Mouse (Mus musculus) embryonic facial prominence, embryonic 10.5 days (tissue): Measurements from ENCODE around the gene Atg2b. TPM values are rescaled to one million over a fixed set of nuclear protein-coding genes. Genes with fewer than 3 reads are reported as not detected.
A peak's percentile ranks its signal among the peaks of the same experiment; 100 is the strongest.

Experiments
- DNase-seq: peaks from one replicate; pipeline ENCODE4 v3.0.0-alpha.2; 2017; ENCODE audit warnings: low spot score
- H3K27ac ChIP-seq: fragments of 300-500 bp; sonication (generic); replicated peaks from 2 replicates; pipeline ENCODE4 v1.5.1; 2016; ENCODE audit warnings: mild to moderate bottlenecking
- H3K27me3 ChIP-seq: fragments of 300-500 bp; sonication (generic); replicated peaks from 2 replicates; pipeline ENCODE4 v1.6.1; 2016; ENCODE audit warnings: low read depth, mild to moderate bottlenecking; ENCODE audit not compliant: poor library complexity, severe bottlenecking
- H3K36me3 ChIP-seq: fragments of 300-500 bp; sonication (generic); replicated peaks from 2 replicates; pipeline ENCODE4 v1.6.1; 2016; ENCODE audit warnings: mild to moderate bottlenecking, moderate library complexity
- H3K4me1 ChIP-seq: fragments of 300-500 bp; sonication (generic); 2 replicates; pipeline ENCODE4 v1.6.1; 2016
- H3K4me3 ChIP-seq: fragments of 300-500 bp; sonication (generic); 2 replicates; pipeline ENCODE4 v1.5.1; 2016; ENCODE audit warnings: mild to moderate bottlenecking, moderate library complexity
- H3K9me3 ChIP-seq: fragments of 300-500 bp; sonication (generic); 2 replicates; pipeline ENCODE4 v1.6.1; 2016; ENCODE audit warnings: mild to moderate bottlenecking
- WGBS: fragments of 180-500 bp; shearing (Covaris S2); methylation state at CpG from one replicate; pipeline ENCODE4 v1.1.7; 2016; 5-methylcytosine and 5-hydroxymethylcytosine counted together
- polyA plus RNA-seq: library from polyadenylated mRNA; unstranded; fragments of >200 nt; fragmentation: Nextera tagmentation; extraction: Ambion mirVana; gene quantifications from 2 replicates; pipeline ENCODE4 v1.2.1, GENCODE M21; 2016

The Atg2b gene
- polyA plus RNA-seq, result 13.0 and 14.3 TPM in 2 replicates

DNA sequence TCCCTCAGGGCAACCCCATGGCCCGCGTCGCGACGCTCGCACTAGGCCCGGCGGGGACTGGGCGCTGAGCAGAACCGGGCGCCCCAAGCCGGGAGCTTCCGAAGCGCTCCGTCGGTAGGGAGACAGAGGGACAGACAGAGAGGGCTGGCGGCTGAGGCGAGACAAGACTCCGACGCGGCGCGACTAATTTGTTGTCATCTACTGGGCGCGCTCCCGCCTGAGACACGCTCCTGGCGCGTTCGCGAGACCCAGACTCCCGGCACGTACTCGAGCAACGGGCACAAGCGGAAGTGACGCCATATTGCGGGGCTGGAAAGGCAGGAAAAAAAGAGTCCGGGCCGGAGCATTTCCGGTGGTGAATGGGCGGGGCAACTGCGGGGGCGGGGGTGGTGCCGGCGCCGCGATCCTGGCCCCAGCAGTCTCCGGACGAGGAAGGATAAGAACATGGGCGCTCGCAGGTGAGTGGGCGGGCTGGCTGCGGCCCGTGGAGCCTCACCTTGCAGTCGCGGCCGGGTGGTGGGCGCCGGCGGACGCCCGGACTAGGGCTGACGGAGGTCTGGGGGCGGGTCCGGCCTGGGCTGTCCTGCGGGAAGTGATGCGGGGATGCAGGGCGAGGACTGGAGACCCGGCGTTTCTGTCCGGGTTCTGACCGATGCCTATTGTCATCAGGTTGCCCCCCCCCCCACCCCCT lies at the start of gene Atg2b:
Gene Atg2b, minus strand, starts transcription at position 211 of the 691 bp plus-strand sequence.
- Histone ChIP-seq H3K27me3 (no peaks in the 10 kb centered on the region), H3K36me3 (peaks cover 24% of the 10 kb centered on the region), H3K9me3 (no peaks in the 10 kb centered on the region), H3K4me3 (peak within 1 kb of the TSS; percentile 95), H3K4me1 (peaks cover 28% of the 10 kb centered on the region), H3K27ac (peak within 1 kb of the TSS; percentile 94)
- peak; percentile 97 for DNase-seq
- WGBS, result under 1% methylated on average over 73 of the region's 73 CpGs

DNA sequence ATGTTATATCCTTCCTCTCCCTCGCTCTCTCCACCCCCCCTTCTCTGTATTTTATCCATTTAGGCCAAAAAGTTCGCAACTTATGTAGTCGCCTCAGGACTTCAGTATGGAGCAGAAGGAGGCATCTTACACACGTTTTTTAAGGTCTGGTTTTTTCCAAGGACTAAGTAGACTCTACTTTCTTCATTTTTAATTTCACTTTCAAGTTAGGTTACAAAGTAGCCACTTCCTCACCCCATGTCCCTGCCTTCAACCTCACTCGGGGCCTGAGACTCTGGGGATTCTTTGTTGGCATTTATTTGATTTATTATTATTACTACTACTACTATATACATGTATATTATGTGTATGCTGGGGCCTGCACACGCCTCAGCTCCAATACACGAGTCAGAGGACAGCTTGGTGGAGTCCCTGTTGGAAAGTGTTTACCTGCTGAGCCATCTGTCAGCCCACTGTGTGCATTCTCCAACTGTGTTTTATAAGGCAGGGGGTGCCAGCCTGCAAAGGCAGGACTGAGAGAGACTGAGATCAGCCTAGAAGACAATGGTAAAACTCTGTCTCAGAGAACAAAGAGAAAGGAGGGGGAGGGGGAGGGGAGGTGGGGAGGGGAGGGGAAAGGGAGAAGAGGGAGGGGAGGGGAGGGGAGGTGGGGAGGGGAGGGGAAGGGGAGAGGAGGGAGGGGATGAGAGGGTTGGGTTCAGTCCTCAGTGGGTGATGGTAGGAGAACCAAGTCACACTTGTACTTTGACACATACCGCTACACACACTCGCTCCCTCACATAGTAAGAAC lies 48.6 kb upstream of the Atg2b start:
- no peak for DNase-seq
- Histone ChIP-seq H3K27me3 (no peaks in the 10 kb centered on the region), H3K4me3 (no peak overlapping the region), H3K4me1 (peaks cover 5% of the 10 kb centered on the region; the same call in 1 of the 2 replicates), H3K36me3 (no peaks in the 10 kb centered on the region), H3K9me3 (no peaks in the 10 kb centered on the region), H3K27ac (no peak overlapping the region)
- 80% methylated on average over 9 of the region's 9 CpGs for WGBS

DNA sequence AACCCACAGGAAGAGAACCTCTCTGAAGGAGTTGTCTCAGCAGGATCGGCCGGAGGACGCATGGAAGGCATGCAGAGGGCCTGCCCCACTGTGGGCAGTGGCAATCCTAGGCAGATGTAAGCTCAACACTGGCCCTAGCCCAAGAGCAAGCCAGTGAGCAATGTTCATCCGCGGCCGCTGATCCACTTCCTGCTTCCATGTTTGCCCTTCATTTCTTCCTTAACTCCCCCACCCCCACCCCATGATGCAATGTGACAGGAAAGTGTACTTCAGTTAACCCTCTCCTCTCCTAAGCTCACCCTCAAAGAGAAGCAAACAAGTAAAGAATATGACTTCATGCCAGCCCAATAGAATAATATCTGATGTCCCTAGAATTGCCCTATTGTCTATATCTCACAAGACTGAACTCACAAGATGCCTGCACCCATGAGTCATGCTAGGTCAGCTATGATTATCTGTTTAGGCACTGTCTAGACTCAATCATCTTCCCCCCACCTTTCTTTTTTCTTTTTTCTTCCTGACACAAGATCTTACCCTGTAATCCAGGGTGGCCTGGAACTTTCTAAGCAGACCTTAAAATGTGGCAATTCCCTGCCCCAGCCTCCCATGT lies 45.9 kb upstream of the Atg2b start:
- Histone ChIP-seq H3K27ac (no peak overlapping the region), H3K36me3 (no peaks in the 10 kb centered on the region), H3K27me3 (no peaks in the 10 kb centered on the region), H3K9me3 (no peaks in the 10 kb centered on the region), H3K4me3 (no peak overlapping the region), H3K4me1 (peaks cover 5% of the 10 kb centered on the region; the same call in 1 of the 2 replicates)
- WGBS, result 78% methylated on average over 6 of the region's 6 CpGs
- DNase-seq, result no peak

DNA sequence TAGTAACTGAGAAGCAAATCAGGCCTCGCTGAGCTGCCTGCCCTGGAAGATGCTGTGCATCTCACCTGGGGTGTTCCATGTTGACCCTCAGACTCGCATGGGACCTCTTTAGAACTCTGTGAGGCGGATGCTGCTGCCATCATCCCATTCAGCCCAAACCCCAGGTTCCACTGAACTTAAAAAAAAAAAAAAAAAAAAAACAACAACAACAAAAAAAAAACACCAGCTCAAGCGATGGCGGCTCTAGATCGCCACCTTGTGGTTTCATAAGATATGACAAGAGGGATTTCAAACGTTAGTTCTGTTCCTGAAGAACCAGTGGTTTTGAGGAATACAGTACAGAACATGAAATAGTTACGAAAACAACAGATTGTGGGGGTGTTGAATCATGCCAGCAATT lies 43.0 kb upstream of the Atg2b start:
- DNase-seq, result no peak
- Histone ChIP-seq H3K36me3 (no peaks in the 10 kb centered on the region), H3K4me1 (no peaks in the 10 kb centered on the region), H3K9me3 (no peaks in the 10 kb centered on the region), H3K4me3 (no peak overlapping the region), H3K27me3 (no peaks in the 10 kb centered on the region), H3K27ac (no peak overlapping the region)
- WGBS, result 32% methylated on average over 8 of the region's 8 CpGs

DNA sequence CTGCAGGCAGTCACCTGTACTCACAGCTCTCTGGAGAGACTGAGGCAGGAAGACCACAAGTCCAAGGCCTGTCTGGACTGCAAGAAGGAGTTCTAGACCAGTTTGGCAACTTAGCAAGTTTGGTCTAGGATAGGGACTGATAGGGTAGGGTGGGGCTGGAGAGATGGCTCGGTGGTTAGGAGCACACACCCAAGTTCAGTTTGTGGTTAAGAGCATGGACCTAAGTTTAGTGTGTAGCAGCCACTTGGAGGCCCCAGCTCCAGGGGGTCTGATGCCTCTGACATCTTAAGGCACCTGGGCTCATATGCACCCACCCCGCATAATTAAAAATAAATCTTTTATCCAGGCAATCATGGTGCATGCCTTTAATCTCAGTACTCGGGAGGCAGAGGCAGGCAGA lies 42.3 kb upstream of the Atg2b start:
- Histone ChIP-seq H3K9me3 (no peaks in the 10 kb centered on the region), H3K36me3 (no peaks in the 10 kb centered on the region), H3K4me1 (no peaks in the 10 kb centered on the region), H3K27ac (no peak overlapping the region), H3K27me3 (no peaks in the 10 kb centered on the region), H3K4me3 (no peak overlapping the region)
- no peak for DNase-seq
- WGBS, result 86% methylated on average over 3 of the region's 3 CpGs

DNA sequence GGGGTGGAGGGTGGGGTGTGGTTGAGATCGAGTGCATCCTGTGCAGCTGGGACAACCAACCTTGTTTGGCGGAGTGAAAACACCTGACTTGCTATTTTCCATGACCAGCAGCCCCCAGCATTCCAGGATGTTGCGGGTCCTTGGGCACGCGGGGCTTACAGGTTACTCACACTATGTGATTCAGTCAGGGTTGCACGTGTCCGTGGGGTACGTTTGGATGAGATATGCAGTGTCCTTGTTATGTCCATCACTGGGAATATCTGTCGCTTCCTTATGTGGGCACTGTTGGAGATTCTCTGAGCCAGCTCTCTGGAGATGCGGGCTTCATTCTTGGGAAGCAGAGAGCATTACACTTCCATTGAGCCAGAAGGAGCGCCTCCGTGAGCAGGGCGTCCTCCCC lies 40.7 kb upstream of the Atg2b start:
- WGBS, result 77% methylated on average over 13 of the region's 13 CpGs

DNA sequence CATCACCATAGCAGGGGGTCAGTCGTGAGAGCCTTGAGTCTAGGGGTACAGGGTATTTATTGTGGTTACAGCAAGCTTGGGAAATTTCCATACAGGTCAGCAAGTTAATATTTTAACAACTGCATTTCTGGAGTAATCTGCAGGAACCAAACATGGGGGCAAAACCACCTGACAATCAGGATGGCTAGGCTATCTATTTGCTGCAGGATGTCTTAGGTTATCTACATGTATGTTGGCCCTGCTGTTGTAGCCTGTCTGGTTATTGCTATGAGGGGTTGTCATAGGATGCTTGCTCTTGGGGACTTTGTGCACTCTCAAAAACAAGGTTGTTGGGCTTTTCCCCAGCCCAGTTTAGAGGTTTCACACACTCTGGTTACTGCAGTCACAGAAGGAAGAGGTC lies 39.6 kb upstream of the Atg2b start:
- Histone ChIP-seq H3K27me3 (no peaks in the 10 kb centered on the region), H3K27ac (no peak overlapping the region), H3K36me3 (no peaks in the 10 kb centered on the region), H3K4me3 (no peak overlapping the region), H3K9me3 (no peaks in the 10 kb centered on the region), H3K4me1 (peaks cover 8% of the 10 kb centered on the region; the same call in 1 of the 2 replicates)
- WGBS, result 64% methylated on average over 1 of the region's 1 CpGs
- no peak for DNase-seq

More for the DNA sequence above, 40.7 kb upstream of the Atg2b start:
- no peaks in the 10 kb centered on the region for H3K27me3 ChIP-seq
- peaks cover 8% of the 10 kb centered on the region; the same call in 1 of the 2 replicates for H3K4me1 ChIP-seq
- no peaks in the 10 kb centered on the region for H3K36me3 ChIP-seq
- H3K9me3 ChIP-seq, result no peaks in the 10 kb centered on the region
- no peak overlapping the region for H3K4me3 ChIP-seq
- no peak for DNase-seq
- no peak overlapping the region for H3K27ac ChIP-seq

DNA sequence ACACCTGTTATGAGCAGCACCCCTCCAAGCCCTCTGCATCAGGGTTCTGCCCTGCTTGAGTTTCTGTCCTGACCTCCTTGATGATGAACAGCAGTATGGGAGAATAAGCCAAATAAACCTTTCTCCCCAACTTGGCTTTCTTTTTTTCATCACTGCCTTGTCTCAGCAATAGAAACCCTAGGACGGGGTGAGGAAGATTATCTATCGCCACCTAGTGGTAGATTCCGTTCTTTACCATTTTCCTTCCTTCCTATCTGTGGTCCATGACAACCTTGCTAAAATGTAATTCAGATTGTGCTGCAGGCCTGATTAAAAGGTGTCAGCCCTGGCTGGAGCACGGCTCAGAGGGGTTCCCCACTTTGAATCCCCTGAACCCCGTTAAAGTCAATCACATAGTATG lies 37.6 kb upstream of the Atg2b start:
- Histone ChIP-seq H3K36me3 (no peaks in the 10 kb centered on the region), H3K27me3 (no peaks in the 10 kb centered on the region), H3K4me3 (no peak overlapping the region), H3K9me3 (no peaks in the 10 kb centered on the region), H3K4me1 (peaks cover 8% of the 10 kb centered on the region; the same call in 1 of the 2 replicates), H3K27ac (no peak overlapping the region)
- DNase-seq, result no peak
- WGBS, result 8% methylated on average over 5 of the region's 5 CpGs

DNA sequence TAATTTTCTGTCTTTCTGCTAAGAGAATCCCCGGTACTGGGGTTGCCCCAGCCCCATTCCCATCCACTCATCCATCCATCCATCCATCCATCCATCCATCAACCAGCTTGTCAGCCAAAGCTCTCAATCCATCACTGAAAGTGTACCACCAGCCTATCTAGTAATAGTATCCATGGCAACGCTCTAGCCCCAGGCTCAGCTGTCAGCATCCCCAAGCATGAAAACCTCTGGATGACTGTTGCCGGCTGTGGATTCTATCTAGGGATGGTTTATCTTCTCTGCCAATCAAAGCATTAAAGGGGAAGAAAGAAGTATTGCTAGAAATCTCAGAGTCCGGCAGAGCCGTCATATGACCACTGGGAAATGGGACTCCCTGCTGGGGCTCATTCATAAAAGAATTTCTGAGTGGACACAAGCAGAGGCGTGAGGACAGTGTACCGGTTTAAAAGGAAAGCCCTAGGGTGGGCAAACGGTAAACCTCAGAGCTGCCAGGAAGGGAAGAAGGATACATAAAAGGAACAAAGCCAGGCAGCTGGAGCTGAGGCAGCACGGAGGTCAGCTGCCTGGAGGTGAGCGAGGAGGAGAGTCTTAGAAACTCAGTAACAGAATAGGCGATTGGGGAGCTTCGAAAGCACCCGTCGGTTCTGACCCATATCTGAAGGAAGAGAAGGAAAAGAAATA lies 36.6 kb upstream of the Atg2b start:
- H3K27me3 ChIP-seq, result no peaks in the 10 kb centered on the region
- no peak overlapping the region for H3K27ac ChIP-seq
- no peaks in the 10 kb centered on the region for H3K36me3 ChIP-seq
- WGBS, result 66% methylated on average over 14 of the region's 14 CpGs
- peaks cover 8% of the 10 kb centered on the region; the same call in 1 of the 2 replicates for H3K4me1 ChIP-seq
- no peaks in the 10 kb centered on the region for H3K9me3 ChIP-seq
- no peak overlapping the region for H3K4me3 ChIP-seq
- DNase-seq, result no peak

DNA sequence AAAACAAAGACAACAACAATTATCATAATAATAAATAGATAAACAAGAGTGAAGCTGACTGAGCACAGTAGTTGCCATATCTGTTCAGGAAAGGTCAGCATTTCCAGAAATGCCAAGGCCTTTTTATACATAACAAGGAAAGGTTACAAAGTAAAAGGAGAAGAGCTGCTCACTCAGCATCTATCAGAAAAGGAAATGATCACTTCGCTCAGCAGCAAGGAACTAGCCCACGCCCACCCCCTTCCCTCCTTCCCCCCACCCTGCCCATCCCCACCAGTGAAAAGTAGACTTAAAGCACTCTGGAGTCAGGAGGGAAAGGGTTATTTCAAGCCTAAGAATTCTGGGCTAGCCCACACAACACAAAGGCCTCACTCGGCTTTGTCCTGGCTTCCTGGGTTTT lies 35.2 kb upstream of the Atg2b start:
- Histone ChIP-seq H3K36me3 (no peaks in the 10 kb centered on the region), H3K4me1 (peaks cover 8% of the 10 kb centered on the region; the same call in 1 of the 2 replicates), H3K27me3 (no peaks in the 10 kb centered on the region), H3K27ac (no peak overlapping the region), H3K9me3 (no peaks in the 10 kb centered on the region), H3K4me3 (no peak overlapping the region)
- WGBS, result 73% methylated on average over 3 of the region's 3 CpGs
- no peak for DNase-seq

DNA sequence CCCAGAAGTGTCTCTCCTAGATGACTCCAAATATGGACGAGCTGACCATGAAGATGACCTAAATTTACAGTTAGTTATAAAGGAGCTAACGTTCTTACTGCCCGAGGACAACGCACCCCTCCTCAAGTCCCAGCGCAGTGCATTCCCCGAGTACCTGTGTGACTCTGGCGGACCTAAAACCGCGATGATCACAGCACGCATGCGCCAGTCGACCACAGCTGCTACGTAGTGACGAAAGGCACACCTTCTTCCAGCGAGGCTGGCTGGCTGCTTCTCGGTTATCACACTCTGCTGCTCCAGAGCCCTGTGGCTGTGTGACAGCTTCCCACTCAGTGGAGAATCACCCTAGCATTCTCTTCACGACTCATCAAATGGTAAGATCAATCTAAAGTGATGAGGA lies 33.6 kb upstream of the Atg2b start:
- Histone ChIP-seq H3K4me1 (peaks cover 8% of the 10 kb centered on the region; the same call in 1 of the 2 replicates), H3K27me3 (no peaks in the 10 kb centered on the region), H3K4me3 (peak overlapping the region; percentile 23; the same call in 1 of the 2 replicates), H3K27ac (no peak overlapping the region), H3K36me3 (no peaks in the 10 kb centered on the region), H3K9me3 (no peaks in the 10 kb centered on the region)
- WGBS, result 69% methylated on average over 17 of the region's 17 CpGs
- DNase-seq, result no peak

DNA sequence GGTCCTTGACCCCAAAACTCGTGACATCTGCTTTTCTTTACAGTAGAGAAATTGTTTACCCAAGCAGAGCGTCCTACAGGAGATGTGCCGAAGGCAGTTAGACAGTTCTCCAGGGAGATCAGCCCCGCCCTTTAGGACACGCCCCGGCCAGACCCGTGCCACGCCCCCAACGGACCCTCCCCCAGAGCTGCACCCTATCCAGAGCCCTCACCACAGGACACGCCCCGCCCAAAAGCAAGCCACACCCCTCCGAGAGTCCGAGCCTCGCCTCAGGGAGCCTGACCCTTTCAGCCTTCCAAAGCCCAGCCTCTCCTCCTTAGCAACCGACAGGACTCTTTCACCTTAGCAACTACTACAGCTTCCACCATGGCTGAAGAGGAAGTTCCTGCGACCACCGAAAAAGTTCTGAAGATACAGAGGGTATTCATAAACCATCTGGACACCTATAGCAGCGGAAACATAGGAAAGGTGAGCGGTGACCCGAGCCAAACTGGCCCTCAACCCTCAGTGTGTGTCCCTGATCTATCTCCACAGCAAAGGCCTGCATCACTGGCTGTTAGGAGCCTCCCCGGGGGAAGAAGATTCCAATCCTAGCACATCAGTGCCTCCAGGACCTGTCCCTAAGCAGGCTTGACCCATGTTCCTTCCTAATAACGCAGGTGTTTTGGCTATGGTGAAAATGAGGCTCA lies 20.9 kb upstream of the Atg2b start, which contains the start of gene Ak7:
Gene Ak7, plus strand, starts transcription at position 178 of the 689 bp plus-strand sequence.
- H3K36me3 ChIP-seq, result peaks cover 15% of the 10 kb centered on the region
- no peaks in the 10 kb centered on the region for H3K27me3 ChIP-seq
- no peaks in the 10 kb centered on the region for H3K9me3 ChIP-seq
- WGBS, result 10% methylated on average over 22 of the region's 22 CpGs
- H3K4me3 ChIP-seq, result peak within 1 kb of the TSS; percentile 34
- DNase-seq, result peak; percentile 89
- no peak within 1 kb of the TSS for H3K27ac ChIP-seq
- peaks cover 14% of the 10 kb centered on the region for H3K4me1 ChIP-seq
